Mouse (Mus musculus) CD8-positive naive resting alpha-beta T cell, adult 2 months (primary cell): Measurements from ENCODE around the gene Chadl.
"Not testable (repeated sequence)": the region's sequence is repeated elsewhere in the genome, so short reads cannot be mapped to it uniquely, and the experiment has no call there.

Experiments used
- DNase-seq, 2 experiments: peaks; one replicate each; pipeline ENCODE4 v3.0.0; 2022; ENCODE audit warnings: low read depth in 2 of 2, low spot score in 2 of 2

Chadl gene

GRCm38 (mm10) chr15:81701350-81701749, 4.3 kb upstream of the Chadl start:
- DNase-seq = not testable (repeated sequence)

- DNase-seq = no peak
These were observed 3.5 kb upstream of the Chadl start for GRCm38 (mm10) chr15:81700601-81701000.

GRCm38 (mm10) chr15:81700161-81700560, 3.1 kb upstream of the Chadl start:
- no peak for DNase-seq

GRCm38 (mm10) chr15:81698532-81698931, 1.4 kb upstream of the Chadl start:
- DNase-seq = no peak

GRCm38 (mm10) chr15:81697847-81698246, 760 bp upstream of the Chadl start:
- peak in 1 of 2 experiments; percentile 6 for DNase-seq

- no peak for DNase-seq
These were observed 2.2 kb downstream of the Chadl start for GRCm38 (mm10) chr15:81694891-81695290.

- peak; percentile 40 to 51 for DNase-seq
These were observed 2.9 kb downstream of the Chadl start for GRCm38 (mm10) chr15:81693967-81694881.

- DNase-seq = no peak
These were observed 3.6 kb downstream of the Chadl start for GRCm38 (mm10) chr15:81693366-81693966.

- no peak for DNase-seq
These were observed 16.7 kb downstream of the Chadl start for GRCm38 (mm10) chr15:81680301-81680805.

GRCm38 (mm10) chr15:81676637-81677036, 20.4 kb downstream of the Chadl start:
- no peak for DNase-seq

GRCm38 (mm10) chr15:81670231-81670640, 26.9 kb downstream of the Chadl start:
- no peak for DNase-seq

GRCm38 (mm10) chr15:81666957-81667356, 30.1 kb downstream of the Chadl start:
- no peak for DNase-seq

GRCm38 (mm10) chr15:81663697-81664561, 33.2 kb downstream of the Chadl start, which contains the start of gene L3mbtl2:
L3mbtl2 (plus strand) TSS chr15:81663889.
- peak; percentile 81 to 87 for DNase-seq

GRCm38 (mm10) chr15:81663281-81663680, 33.8 kb downstream of the Chadl start:
- DNase-seq = no peak

- DNase-seq = no peak
These were observed 35.4 kb downstream of the Chadl start for GRCm38 (mm10) chr15:81661701-81662100.

GRCm38 (mm10) chr15:81650636-81651035, 46.5 kb downstream of the Chadl start:
- no peak for DNase-seq

- no peak for DNase-seq
These were observed 47.3 kb downstream of the Chadl start for GRCm38 (mm10) chr15:81649516-81650455.
